ENCODE assay signal across 9 mouse cellular contexts in the genomic region with DNA sequence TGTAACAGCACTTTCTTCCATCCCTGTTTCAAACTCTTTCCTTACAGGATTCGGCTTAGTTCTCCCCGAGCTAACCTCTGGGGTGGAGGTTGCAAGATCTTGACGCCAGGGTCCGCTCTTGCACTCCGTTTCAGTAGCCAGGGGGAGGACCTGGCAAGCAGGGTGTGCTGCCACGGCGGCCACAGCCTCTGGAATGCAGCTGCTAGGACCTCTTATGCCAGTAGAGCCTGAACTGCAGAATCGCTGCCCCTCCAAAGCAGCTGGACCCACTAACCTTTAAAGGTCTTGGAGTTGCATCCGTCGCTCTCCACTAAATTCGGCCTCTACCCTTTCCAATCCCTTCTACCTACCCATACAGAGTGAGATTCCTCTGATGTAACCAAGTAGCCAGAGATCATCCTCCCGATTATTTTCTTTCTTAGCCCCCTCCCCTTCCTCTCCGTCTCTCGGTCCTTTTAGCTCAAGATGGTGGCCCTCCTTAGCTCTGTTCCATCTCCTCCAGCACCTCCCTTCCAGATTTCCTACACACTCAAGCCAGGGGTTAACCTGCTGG. TPM values are rescaled to one million over a fixed set of nuclear protein-coding genes. Genes with fewer than 3 reads are reported as not detected.
A peak's percentile ranks its signal among the peaks of the same experiment; 100 is the strongest.
DNase-seq lines count a peak whose midpoint lies in the region; ATAC-seq and TF ChIP-seq lines count a peak whose summit lies in the region.
"Had no signal": no experiment of that assay in that cellular context is flagged by ENCODE, and none has a peak within 500 bp of the region (broad histone marks: within the 10 kb centered on the region; RNA-seq: fewer than 3 reads in every experiment).

No protein-coding gene starts in this region.

- H3K27ac ChIP-seq in layer of hippocampus, adult 2 months, result peak overlapping the region; percentile 81
- no peak overlapping the region for H3K27ac ChIP-seq in neural tube, embryonic 14.5 days (ENCODE audit: low read depth, low read length)

- no peak for TF ChIP-seq CTCF in G1E (IDR thresholded peaks at IDR 0.05; ENCODE audit: low read depth, low read length)
- TF ChIP-seq CTCF in layer of hippocampus, adult 2 months (conservative IDR thresholded peaks at IDR 0.05), result peak; percentile 93

- peak; percentile 28 for DNase-seq in G1E (ENCODE audit: low spot score)
- DNase-seq in cerebellum, adult 18-20 months, result peak; percentile 47 to 51
- DNase-seq in forelimb bud, embryonic 11.5 days (ENCODE audit: low read depth, low spot score), result peak; percentile 90
- peak; percentile 91 for DNase-seq in heart, postnatal 4 days
- DNase-seq in layer of hippocampus, adult 2 months (ENCODE audit: low spot score in 2 of 2), result peak; percentile 74 to 81
- peak; percentile 90 to 91 for DNase-seq in lung, adult 18-20 months
- DNase-seq in thymus, adult 18-20 months, result peak; percentile 13 to 23

- H3K27me3 ChIP-seq in G1E (ENCODE audit: insufficient read depth, low read length), result peaks cover 51% of the 10 kb centered on the region
- H3K27me3 ChIP-seq in neural tube, embryonic 14.5 days (ENCODE audit: control insufficient read depth, insufficient read depth, low read length), result peaks cover 9% of the 10 kb centered on the region

- under 1% methylated on average over 14 of the region's 14 CpGs for WGBS in neural tube, embryonic 14.5 days

- ATAC-seq in G1E (ENCODE audit: extremely low read depth, insufficient number of reproducible peaks, low FRiP score, poor library complexity, severe bottlenecking), result peak; percentile 54
- ATAC-seq in neural tube, embryonic 14.5 days (ENCODE audit: low read depth), result peak; percentile 96

- peak overlapping the region; percentile 8; the same call in 1 of the 2 replicates for H3K4me3 ChIP-seq in G1E (ENCODE audit: low read depth, low read length)
- peak overlapping the region; percentile 66 for H3K4me3 ChIP-seq in layer of hippocampus, adult 2 months
- H3K4me3 ChIP-seq in neural tube, embryonic 14.5 days (ENCODE audit: low read depth, low read length), result peak overlapping the region; percentile 42

- peak overlapping the region; percentile 32; the same call in 1 of the 2 replicates for H3K9ac ChIP-seq in neural tube, embryonic 14.5 days (replicated peaks; ENCODE audit: low read depth, low read length)

- H3K9me3 ChIP-seq in G1E (replicated peaks), result no peaks in the 10 kb centered on the region
- H3K9me3 ChIP-seq in neural tube, embryonic 14.5 days (ENCODE audit: control insufficient read depth, low read length), result no peaks in the 10 kb centered on the region

- H3K4me1 ChIP-seq in G1E (ENCODE audit: insufficient read depth, low read depth, low read length), result peaks cover 13% of the 10 kb centered on the region; the same call in 1 of the 2 replicates
- 0 out of 2 replicates have a peak, but pooled peaks cover 3% of the 10 kb centered on the region for H3K4me1 ChIP-seq in neural tube, embryonic 14.5 days (ENCODE audit: control insufficient read depth, insufficient read depth, low read length)

- H3K4me2 ChIP-seq in neural tube, embryonic 14.5 days (ENCODE audit: low read depth, low read length), result peak overlapping the region; percentile 79

- H3K36me3 ChIP-seq in G1E (replicated peaks), result no peaks in the 10 kb centered on the region
- no peaks in the 10 kb centered on the region for H3K36me3 ChIP-seq in neural tube, embryonic 14.5 days (ENCODE audit: control insufficient read depth, insufficient read depth, low read length)

RNA-seq across cellular contexts. Expression of gene Mertk, which starts 0.5 kb away (rescaled TPM):
- not detected in 2 replicates for total RNA-seq in G1E (2014; fragmentation: Nextera tagmentation)
- 0.05 and 0.17 TPM in 2 replicates for total RNA-seq in G1E (2017)
- polyA plus RNA-seq in G1E (2012), result not detected in 2 replicates
- 1 to 10 TPM; 4.1 to 4.4 TPM for total RNA-seq in heart, postnatal 4 days (2021)
- 10 to 100 TPM; 36.0 to 38.5 TPM for total RNA-seq in layer of hippocampus, adult 2 months (2021)
- 1.4 and 2.7 TPM in 2 replicates for polyA plus RNA-seq in neural tube, embryonic 14.5 days (2014; fragmentation: Nextera tagmentation; extraction: Ambion mirVana)
- total RNA-seq: neutrophil, adult 5-6 weeks had no signal

RNA-seq across cellular contexts. Expression of gene Anapc1, which starts 11.0 kb away (rescaled TPM):
- total RNA-seq in G1E (2014; fragmentation: Nextera tagmentation), result 262 and 284 TPM in 2 replicates
- total RNA-seq in G1E (2017), result 170 and 180 TPM in 2 replicates
- 90.0 and 105 TPM in 2 replicates for polyA plus RNA-seq in G1E (2012)
- 10 to 100 TPM; 77.7 to 82.5 TPM for total RNA-seq in heart, postnatal 4 days (2021)
- 10 to 100 TPM; 63.8 to 70.4 TPM for total RNA-seq in layer of hippocampus, adult 2 months (2021)
- polyA plus RNA-seq in neural tube, embryonic 14.5 days (2014; fragmentation: Nextera tagmentation; extraction: Ambion mirVana), result 57.0 and 58.0 TPM in 2 replicates

Comparison
In these comparisons a context has a peak if more than half of its experiments do, and no peak if none do; other contexts are left out.
1. DNase-seq: peak in every context shown above with its lines; median percentile 91 in heart, postnatal 4 days; 90 in lung, adult 18-20 months; 90 in forelimb bud, embryonic 11.5 days; 78 in layer of hippocampus, adult 2 months; 49 in cerebellum, adult 18-20 months; 28 in G1E; 18 in thymus, adult 18-20 months.
2. H3K4me3 ChIP-seq: peak in every context shown above with its lines; median percentile 66 in layer of hippocampus, adult 2 months; 42 in neural tube, embryonic 14.5 days; 8 in G1E.
3. RNA of gene Mertk, which starts 0.5 kb away (total RNA-seq): 36.0 to 38.5 TPM in layer of hippocampus, adult 2 months; 4.1 to 4.4 TPM in heart, postnatal 4 days and 0.05 to 0.17 TPM in G1E; every median in the first group is over 4 times any median in the second.